Mouse (Mus musculus) MEL (cell line): ENCODE measurements around the gene Aox4. TPM values are rescaled to one million over a fixed set of nuclear protein-coding genes. Genes with fewer than 3 reads are reported as not detected.

Experiments
- DNase-seq: peaks from one replicate; pipeline ENCODE4 v3.0.0; 2011; ENCODE audit warnings: low read depth, low spot score
- H3K27ac ChIP-seq: 2 replicates; pipeline ENCODE4 v1.5.1; 2012; ENCODE audit warnings: low read depth, mild to moderate bottlenecking, control low read depth, low read length, moderate library complexity; ENCODE audit not compliant: control insufficient read depth
- H3K27me3 ChIP-seq, 2 experiments: fragments of 150-350 bp in 1 of 2; sonication (generic) in 1 of 2; 2 replicates each; pipeline ENCODE4 v1.6.1; 2012; ENCODE audit warnings: low read length in 2 of 2, mild to moderate bottlenecking in 2 of 2, improper control_type of control experiment in 1 of 2, moderate library complexity in 1 of 2; ENCODE audit not compliant: insufficient read depth in 2 of 2, control insufficient read depth in 1 of 2
- H3K36me3 ChIP-seq, 2 experiments: 2 replicates each; pipeline ENCODE4 v1.6.1; 2012 to 2014; ENCODE audit warnings: low read length in 2 of 2, improper control_type of control experiment in 1 of 2, inconsistent platforms in 1 of 2, mild to moderate bottlenecking in 1 of 2; ENCODE audit not compliant: insufficient read depth in 2 of 2, control insufficient read depth in 1 of 2
- H3K4me1 ChIP-seq, 2 experiments: fragments of 150-350 bp in 1 of 2; sonication (generic) in 1 of 2; 2 replicates each; pipeline ENCODE4 v1.6.1; 2012; ENCODE audit warnings: low read length in 2 of 2, improper control_type of control experiment in 1 of 2, mild to moderate bottlenecking in 1 of 2; ENCODE audit not compliant: insufficient read depth in 2 of 2, control insufficient read depth in 1 of 2
- H3K4me3 ChIP-seq, 2 experiments: fragments of 150-350 bp in 1 of 2; sonication (generic) in 1 of 2; 2 replicates each; pipeline ENCODE4 v1.5.1; 2012; ENCODE audit warnings: low read depth in 2 of 2, low read length in 2 of 2, mild to moderate bottlenecking in 2 of 2, moderate library complexity in 2 of 2, control low read depth in 1 of 2, improper control_type of control experiment in 1 of 2; ENCODE audit not compliant: control insufficient read depth in 1 of 2, insufficient read depth in 1 of 2
- H3K79me2 ChIP-seq: 2 replicates; pipeline ENCODE4 v1.6.1; 2012; ENCODE audit warnings: mild to moderate bottlenecking, low read length, moderate library complexity; ENCODE audit not compliant: control insufficient read depth, poor library complexity, insufficient read depth
- H3K9ac ChIP-seq: 2 replicates; pipeline ENCODE4 v1.6.1; 2012; ENCODE audit warnings: low read depth, mild to moderate bottlenecking, control low read depth, low read length, moderate library complexity; ENCODE audit not compliant: control insufficient read depth, poor library complexity, severe bottlenecking
- H3K9me3 ChIP-seq: fragments of 150-350 bp; sonication (generic); replicated peaks from 2 replicates; pipeline ENCODE4 v1.6.1; 2012; ENCODE audit warnings: mild to moderate bottlenecking, low read length, improper control_type of control experiment, moderate library complexity; ENCODE audit not compliant: insufficient read depth
- CTCF ChIP-seq, 3 experiments: IDR thresholded peaks in 2 of 3; conservative IDR thresholded peaks in 1 of 3; 2 replicates each; pipeline ENCODE4 v1.5.1; 2011 to 2012; ENCODE audit warnings: low read length in 3 of 3, low read depth in 2 of 3, mild to moderate bottlenecking in 2 of 3, improper control_type of control experiment in 1 of 3, inconsistent platforms in 1 of 3, mixed read lengths in 1 of 3, moderate library complexity in 1 of 3; ENCODE audit not compliant: control insufficient read depth in 1 of 3, insufficient read depth in 1 of 3, poor library complexity in 1 of 3, severe bottlenecking in 1 of 3
- JUND ChIP-seq: IDR thresholded peaks from 2 replicates; pipeline ENCODE4 v1.6.1; 2011; ENCODE audit warnings: low read depth, mild to moderate bottlenecking, improper control_type of control experiment, low read length
- MAFK ChIP-seq: IDR thresholded peaks from 2 replicates; pipeline ENCODE4 v1.6.1; 2011; ENCODE audit warnings: low read depth, mild to moderate bottlenecking, low read length, improper control_type of control experiment, borderline replicate concordance
- POLR2A ChIP-seq, 2 experiments: IDR thresholded peaks; 2 replicates each; pipeline ENCODE4 v1.6.1; 2011 to 2012; ENCODE audit warnings: low read length in 2 of 2, mild to moderate bottlenecking in 2 of 2, control low read depth in 1 of 2, improper control_type of control experiment in 1 of 2, low read depth in 1 of 2, moderate library complexity in 1 of 2; ENCODE audit not compliant: control insufficient read depth in 1 of 2, insufficient read depth in 1 of 2, poor library complexity in 1 of 2
- POLR2AphosphoS2 ChIP-seq: IDR thresholded peaks from 2 replicates; pipeline ENCODE4 v1.6.1; 2011; ENCODE audit warnings: low read length, improper control_type of control experiment
- TAL1 ChIP-seq: IDR thresholded peaks from 2 replicates; pipeline ENCODE4 v1.6.1; 2012; ENCODE audit warnings: mild to moderate bottlenecking, inconsistent platforms, low read length, moderate library complexity, mixed read lengths
- USF1 ChIP-seq: IDR thresholded peaks from 2 replicates; pipeline ENCODE4 v1.6.1; 2014; ENCODE audit warnings: low read depth, mild to moderate bottlenecking, inconsistent platforms, low read length, improper control_type of control experiment, moderate library complexity
- polyA plus RNA-seq, 2 experiments: library from polyadenylated mRNA; stranded (reverse) in 1 of 2; unstranded in 1 of 2; fragments of >175 nt in 1 of 2; fragments of >200 nt in 1 of 2; gene quantifications; 2 replicates each; pipeline versions ENCODE4 v1.2.1 to v1.2.4; 2012; ENCODE audit warnings: low replicate concordance in 2 of 2, low read depth in 1 of 2; ENCODE audit not compliant: insufficient read length in 2 of 2, insufficient read depth in 1 of 2, missing spikeins in 1 of 2
- total RNA-seq: library from RNA; depleted of rRNA; stranded (reverse); fragments of 300-350 nt; gene quantifications from 2 replicates; pipeline ENCODE4 v1.2.3, GENCODE M21; 2012; rRNA removed

Aox4 gene
- total and polyA plus RNA-seq, 3 experiments = not detected

GRCm38 (mm10) chr1:58315532-58315931, 105.3 kb downstream of the Aox4 start:
- Histone ChIP-seq H3K27ac (no peak overlapping the region), H3K4me1 (no peaks in the 10 kb centered on the region; a peak in 1 of 4 replicates), H3K9me3 (no peaks in the 10 kb centered on the region), H3K9ac (no peak overlapping the region), H3K36me3 (no peaks in the 10 kb centered on the region), H3K4me3 (no peak overlapping the region), H3K27me3 (no peaks in the 10 kb centered on the region), H3K79me2 (no peaks in the 10 kb centered on the region)
- no peak for DNase-seq
- no peak for TF ChIP-seq POLR2AphosphoS2
- no peak for TF ChIP-seq MAFK
- no peak for TF ChIP-seq CTCF (IDR thresholded peaks at IDR 0.05 in 2 of 3, conservative IDR thresholded peaks at IDR 0.05 in 1 of 3; ENCODE audit: control insufficient read depth in 1 of 3, insufficient read depth in 1 of 3, low read depth in 2 of 3, low read length in 3 of 3, poor library complexity in 1 of 3, severe bottlenecking in 1 of 3)
- TF ChIP-seq POLR2A (IDR thresholded peaks at IDR 0.05; ENCODE audit: control insufficient read depth in 1 of 2, insufficient read depth in 1 of 2, low read depth in 1 of 2, low read length in 2 of 2, poor library complexity in 1 of 2) = no peak
- peak; percentile 51; the same call in 1 of the 2 replicates for TF ChIP-seq USF1
- TF ChIP-seq JUND = no peak
- TF ChIP-seq TAL1 = no peak

Other genes starting within 250 kb of the Aox4 start
- gene Sgo2a, start 214.4 kb upstream of the Aox4 start, total RNA-seq = 12.3 and 14.2 TPM in 2 replicates
- gene Sgo2a, start 214.4 kb upstream of the Aox4 start, polyA plus RNA-seq = 10 to 100 TPM; 11.5 to 48.8 TPM
- gene Kctd18, start 191.4 kb upstream of the Aox4 start, total RNA-seq = 9.5 and 11.1 TPM in 2 replicates
- 10 to 100 TPM in 1 of 2 experiments, not detected in 1; 12.6 TPM for gene Kctd18, start 191.4 kb upstream of the Aox4 start, polyA plus RNA-seq
- 0.04 and 0.16 TPM in 2 replicates for gene Aox1, start 180.5 kb upstream of the Aox4 start, total RNA-seq
- under 1 TPM in 1 of 2 experiments, not detected in 1; 0.24 TPM for gene Aox1, start 180.5 kb upstream of the Aox4 start, polyA plus RNA-seq
- gene Aox3, start 97.3 kb upstream of the Aox4 start, total RNA-seq = not detected in 2 replicates
- gene Aox3, start 97.3 kb upstream of the Aox4 start, polyA plus RNA-seq = not detected
- 0.03 and 0.08 TPM in 2 replicates for gene Aox2, start 67.9 kb downstream of the Aox4 start, total RNA-seq
- gene Aox2, start 67.9 kb downstream of the Aox4 start, polyA plus RNA-seq = under 1 TPM in 1 of 2 experiments, not detected in 1; 0.04 TPM
- gene Bzw1, start 182.5 kb downstream of the Aox4 start, total RNA-seq = 199 and 221 TPM in 2 replicates
- 100 to 1,000 TPM; 242 to 268 TPM for gene Bzw1, start 182.5 kb downstream of the Aox4 start, polyA plus RNA-seq
- 32.5 and 35.8 TPM in 2 replicates for gene Clk1, start 213.7 kb downstream of the Aox4 start, total RNA-seq
- 1,000 to 10,000 TPM in 1 of 2 experiments, 10 to 100 TPM in 1; 41.1 to 1,029 TPM for gene Clk1, start 213.7 kb downstream of the Aox4 start, polyA plus RNA-seq
- gene Nif3l1, start 234.8 kb downstream of the Aox4 start, total RNA-seq = 26.9 and 28.5 TPM in 2 replicates
- gene Nif3l1, start 234.8 kb downstream of the Aox4 start, polyA plus RNA-seq = 10 to 100 TPM in 1 of 2 experiments, not detected in 1; 32.8 TPM
- gene Ppil3, start 235.1 kb downstream of the Aox4 start, total RNA-seq = 74.3 and 84.9 TPM in 2 replicates
- 100 to 1,000 TPM in 1 of 2 experiments, 10 to 100 TPM in 1; 76.8 to 503 TPM for gene Ppil3, start 235.1 kb downstream of the Aox4 start, polyA plus RNA-seq